ENCODE assay signal across 11 mouse cellular contexts in the genomic region with DNA sequence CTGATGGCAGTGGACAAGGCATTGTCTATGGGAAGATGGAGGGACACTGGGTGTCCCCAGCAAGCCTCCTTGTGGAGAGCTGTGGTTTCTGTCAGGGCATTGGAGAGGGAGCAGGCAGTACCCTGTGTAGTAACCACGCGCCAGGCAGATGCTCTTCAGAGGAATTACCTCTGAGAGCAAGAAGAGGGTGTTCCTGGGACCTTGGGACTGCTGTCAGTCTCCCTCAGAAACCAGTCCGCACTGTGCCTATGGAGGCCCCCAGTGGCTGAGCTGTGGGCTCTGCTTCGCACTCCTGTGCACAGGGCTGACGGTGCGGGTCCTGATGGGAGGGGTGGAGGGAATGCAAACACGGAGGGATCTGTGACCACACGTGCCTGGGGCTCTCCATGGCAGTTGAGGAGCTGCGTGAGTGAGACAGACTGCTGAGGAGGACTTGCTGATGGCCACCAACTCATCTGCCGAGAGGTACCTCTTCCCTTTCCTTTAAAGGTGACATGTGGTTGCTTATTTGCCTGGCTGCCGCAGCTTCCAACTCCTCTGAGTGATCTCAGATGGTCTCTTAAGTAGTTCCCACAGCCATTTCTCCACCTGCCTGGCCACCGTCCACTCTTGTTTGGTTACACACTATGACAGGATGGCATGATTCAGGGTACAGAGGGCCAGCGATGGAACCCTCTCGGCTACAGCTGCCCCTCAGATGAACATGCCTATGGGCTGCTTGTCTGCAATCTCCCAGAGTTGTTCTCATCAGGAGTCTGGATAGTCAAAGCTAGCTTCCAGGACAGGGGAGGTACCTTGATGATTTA. TPM values are rescaled to one million over a fixed set of nuclear protein-coding genes. Genes with fewer than 3 reads are reported as not detected.
DNase-seq lines count a peak whose midpoint lies in the region; ATAC-seq and TF ChIP-seq lines count a peak whose summit lies in the region.
"Had no signal": no experiment of that assay in that cellular context is flagged by ENCODE, and none has a peak within 500 bp of the region (broad histone marks: within the 10 kb centered on the region; RNA-seq: fewer than 3 reads in every experiment).

No protein-coding gene starts in this region.

- H3K4me3 ChIP-seq in left cerebral cortex, adult 2 months, result peak overlapping the region; percentile 69
- peak overlapping the region; percentile 49 for H3K4me3 ChIP-seq in forebrain, embryonic 14.5 days (ENCODE audit: low read depth, low read length)
- peak overlapping the region; percentile 29 for H3K4me3 ChIP-seq in midbrain, embryonic 10.5 days
- H3K4me3 ChIP-seq: embryonic facial prominence, embryonic 12.5 days had no signal

- H3K27ac ChIP-seq in left cerebral cortex, adult 2 months, result peak overlapping the region; percentile 96
- H3K27ac ChIP-seq in forebrain, embryonic 14.5 days (ENCODE audit: low read depth, low read length), result peak overlapping the region; percentile 96
- no peak overlapping the region; the same call in 1 of the 2 replicates for H3K27ac ChIP-seq in midbrain, embryonic 10.5 days (replicated peaks)
- H3K27ac ChIP-seq: embryonic facial prominence, embryonic 12.5 days had no signal

- H3K4me2 ChIP-seq in forebrain, embryonic 14.5 days (ENCODE audit: low read length), result peak overlapping the region; percentile 76

- H3K36me3 ChIP-seq in forebrain, embryonic 14.5 days (ENCODE audit: control insufficient read depth, insufficient read depth, low read length), result no peaks in the 10 kb centered on the region
- H3K36me3 ChIP-seq in midbrain, embryonic 10.5 days, result no peaks in the 10 kb centered on the region
- H3K36me3 ChIP-seq: embryonic facial prominence, embryonic 12.5 days had no signal

- peak; percentile 44 for ATAC-seq in forebrain, embryonic 14.5 days
- ATAC-seq: activated CD4-positive, CD25-positive, alpha-beta regulatory T cell, adult 4 months; intestine, postnatal 0 days had no signal

- H3K9ac ChIP-seq in forebrain, embryonic 14.5 days (ENCODE audit: low read length), result peak overlapping the region; percentile 70
- H3K9ac ChIP-seq: embryonic facial prominence, embryonic 12.5 days had no signal

- 0 out of 2 replicates have a peak, but pooled peaks cover 2% of the 10 kb centered on the region for H3K27me3 ChIP-seq in forebrain, embryonic 14.5 days (replicated peaks; ENCODE audit: control insufficient read depth, insufficient read depth, low read length)
- peaks cover 83% of the 10 kb centered on the region for H3K27me3 ChIP-seq in midbrain, embryonic 10.5 days (ENCODE audit: low read depth, poor library complexity, severe bottlenecking)

- intact Hi-C loops in left cerebral cortex, adult 2 months (cut with DNase I), result loop anchor here (5.0 to 10.0 kb wide), 4 partner anchors 251 to 831 kb away; no protein-coding TSS in a partner anchor

- DNase-seq in left cerebral cortex, adult 2 months (ENCODE audit: extremely low spot score in 1 of 2, low spot score in 2 of 2), result peak in 1 of 2 experiments; percentile 60
- DNase-seq in left cerebral cortex, adult 18-20 months (ENCODE audit: low spot score in 2 of 2), result no peak
- DNase-seq in forebrain, embryonic 14.5 days (ENCODE audit: low spot score), result peak; percentile 67
- DNase-seq in midbrain, embryonic 10.5 days (ENCODE audit: low spot score), result peak; percentile 33
- DNase-seq in right cerebral cortex, postnatal 14 days, result peak; percentile 58
- no peak for DNase-seq in adrenal gland, postnatal 10 days
- DNase-seq in ovary, postnatal 36 days (ENCODE audit: low spot score), result no peak
- DNase-seq in urinary bladder, adult 2 months (ENCODE audit: low spot score), result no peak

- 12% methylated on average over 14 of the region's 14 CpGs for WGBS in forebrain, embryonic 14.5 days
- 21% methylated on average over 14 of the region's 14 CpGs for WGBS in midbrain, embryonic 10.5 days

- peak; percentile 21 for TF ChIP-seq CTCF in left cerebral cortex, adult 2 months (IDR thresholded peaks at IDR 0.05)

- no peaks in the 10 kb centered on the region for H3K9me3 ChIP-seq in forebrain, embryonic 14.5 days (replicated peaks; ENCODE audit: control insufficient read depth, low read length)
- H3K9me3 ChIP-seq in midbrain, embryonic 10.5 days (replicated peaks), result no peaks in the 10 kb centered on the region
- H3K9me3 ChIP-seq: embryonic facial prominence, embryonic 12.5 days had no signal

- peaks cover 13% of the 10 kb centered on the region; the same call in 1 of the 2 replicates for H3K4me1 ChIP-seq in forebrain, embryonic 14.5 days (ENCODE audit: control insufficient read depth, insufficient read depth, low read length)
- peaks cover 77% of the 10 kb centered on the region for H3K4me1 ChIP-seq in midbrain, embryonic 10.5 days

RNA-seq across cellular contexts. Expression of a gene that starts 5.1 kb away (rescaled TPM):
- total RNA-seq in left cerebral cortex, adult 2 months (2021), result 100 to 1,000 TPM; 210 to 254 TPM
- total RNA-seq in left cerebral cortex, adult 18-20 months (2021), result 100 to 1,000 TPM; 201 to 213 TPM
- 96.6 and 161 TPM in 2 replicates for polyA plus RNA-seq in forebrain, embryonic 14.5 days (2014; fragmentation: Nextera tagmentation; extraction: Ambion mirVana)
- polyA plus RNA-seq in midbrain, embryonic 10.5 days (2016; fragmentation: Nextera tagmentation; extraction: Ambion mirVana), result 2.6 and 9.6 TPM in 2 replicates
- 1 to 10 TPM; 1.9 to 2.7 TPM for total RNA-seq in adrenal gland, postnatal 10 days (2021)
- polyA plus RNA-seq in urinary bladder, adult 2 months (2012; rRNA removed), result 0.04 TPM in 1 of 2 replicates, not detected in the other
- polyA plus RNA-seq: activated CD4-positive, CD25-positive, alpha-beta regulatory T cell, adult 4 months had no signal

Comparison
In these comparisons a context has a peak if more than half of its experiments do, and no peak if none do; other contexts are left out.
1. DNase-seq: peak in forebrain, embryonic 14.5 days (single experiment), midbrain, embryonic 10.5 days (single experiment) and right cerebral cortex, postnatal 14 days (single experiment); none in left cerebral cortex, adult 18-20 months (0 of 2), adrenal gland, postnatal 10 days (single experiment), ovary, postnatal 36 days (single experiment) and urinary bladder, adult 2 months (single experiment).
2. RNA of a gene that starts 5.1 kb away (total RNA-seq): 210 to 254 TPM in left cerebral cortex, adult 2 months and 201 to 213 TPM in left cerebral cortex, adult 18-20 months; 1.9 to 2.7 TPM in adrenal gland, postnatal 10 days; every median in the first group is over 10 times any median in the second.
3. Peak in every context shown above with its lines, with median percentiles within 50 percentile points of each other: H3K4me3 ChIP-seq.